Mouse (Mus musculus): ENCODE measurements at regions not wholly inside any gene's neighbourhood (a gene's known extent, or its start where the extent isn't known, plus 50 kb on each side); places are given as distances from the start of the nearest gene placed in this dataset.

DNA sequence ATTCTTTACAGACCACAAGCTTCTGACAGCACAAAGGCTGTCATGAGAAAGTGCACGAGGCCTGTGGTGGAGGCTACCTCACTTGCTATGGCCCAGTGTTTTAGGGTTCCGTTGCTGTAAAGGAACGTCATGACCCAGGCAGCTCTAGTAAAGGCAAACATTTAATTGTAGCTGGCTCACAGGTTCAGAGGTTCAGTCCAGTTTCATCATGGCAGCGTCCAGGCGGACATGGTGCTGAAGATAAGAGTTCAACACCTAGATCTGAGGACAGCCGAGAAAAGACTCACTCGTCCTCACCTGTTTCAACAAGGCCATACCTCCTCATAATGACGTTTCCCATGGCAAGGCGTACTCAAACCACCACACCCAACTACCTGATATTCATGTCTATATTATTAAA, 132.7 kb upstream of the Foxn2 start:
- no peak for TF ChIP-seq MYOD1 (IDR thresholded peaks at IDR 0.05; ENCODE audit: control insufficient read depth in 1 of 3, insufficient read length in 2 of 3, low read depth in 2 of 3)
- no peak for TF ChIP-seq POLR2A (IDR thresholded peaks at IDR 0.05; ENCODE audit: insufficient read length, low read depth)
- no peak for TF ChIP-seq MAX (IDR thresholded peaks at IDR 0.05; ENCODE audit: low read depth)
- no peak for TF ChIP-seq E2F4 (IDR thresholded peaks at IDR 0.05; ENCODE audit: insufficient read depth)
- TF ChIP-seq TCF3 (IDR thresholded peaks at IDR 0.05; ENCODE audit: insufficient read length, low read depth) = no peak
- no peak for TF ChIP-seq CEBPB (IDR thresholded peaks at IDR 0.05; ENCODE audit: insufficient read depth, poor library complexity, severe bottlenecking)
- TF ChIP-seq TCF12 (IDR thresholded peaks at IDR 0.05; ENCODE audit: insufficient read depth, poor library complexity, severe bottlenecking) = no peak
- no peak for TF ChIP-seq USF1 (IDR thresholded peaks at IDR 0.05; ENCODE audit: low read depth)
- no peak for TF ChIP-seq MYOG (IDR thresholded peaks at IDR 0.05; ENCODE audit: control insufficient read depth in 1 of 3, insufficient read depth in 1 of 3, insufficient read length in 2 of 3, low read depth in 2 of 3)

Data from myocyte (in vitro differentiated cells).